Mouse (Mus musculus) myocyte (in vitro differentiated cells): ENCODE results near the gene Sipa1l2. TPM values are rescaled to one million over a fixed set of nuclear protein-coding genes. Genes with fewer than 3 reads are reported as not detected.

Source experiments
- H3K27me3 ChIP-seq: one replicate; pipeline ENCODE4 v1.6.1; 2011; ENCODE audit not compliant: control insufficient read depth, insufficient read depth, insufficient read length
- H3K36me3 ChIP-seq: one replicate; pipeline ENCODE4 v1.6.1; 2011; ENCODE audit not compliant: control insufficient read depth, insufficient read depth
- H3K4me2 ChIP-seq: one replicate; pipeline ENCODE4 v1.6.1; 2011; ENCODE audit warnings: low read depth, control low read depth
- H3K4me3 ChIP-seq: one replicate; pipeline ENCODE4 v1.5.1; 2011; ENCODE audit warnings: mild to moderate bottlenecking, control low read depth, moderate library complexity
- H3K79me2 ChIP-seq: one replicate; pipeline ENCODE4 v1.6.1; 2011; ENCODE audit not compliant: control insufficient read depth, insufficient read depth
- H3ac ChIP-seq: one replicate; pipeline ENCODE4 v1.6.1; 2011; ENCODE audit not compliant: control insufficient read depth, insufficient read length
- CEBPB ChIP-seq: IDR thresholded peaks from 2 replicates; pipeline ENCODE4 v1.6.1; 2011; ENCODE audit warnings: mild to moderate bottlenecking, moderate library complexity; ENCODE audit not compliant: poor library complexity, insufficient read depth, severe bottlenecking
- E2F4 ChIP-seq: IDR thresholded peaks from one replicate; pipeline ENCODE4 v1.6.1; 2011; ENCODE audit warnings: mild to moderate bottlenecking, control low read depth, moderate library complexity; ENCODE audit not compliant: insufficient read depth
- MAX ChIP-seq: IDR thresholded peaks from one replicate; pipeline ENCODE4 v1.6.1; 2011; ENCODE audit warnings: low read depth, mild to moderate bottlenecking, control low read depth
- MYOD1 ChIP-seq, 3 experiments: IDR thresholded peaks; one replicate each; pipeline ENCODE4 v1.6.1; 2011; ENCODE audit warnings: control low read depth in 2 of 3, low read depth in 2 of 3, mild to moderate bottlenecking in 2 of 3, moderate library complexity in 1 of 3; ENCODE audit not compliant: insufficient read length in 2 of 3, control insufficient read depth in 1 of 3
- MYOG ChIP-seq, 3 experiments: IDR thresholded peaks; one replicate each; pipeline ENCODE4 v1.6.1; 2011; ENCODE audit warnings: control low read depth in 2 of 3, low read depth in 2 of 3, mild to moderate bottlenecking in 2 of 3; ENCODE audit not compliant: insufficient read length in 2 of 3, control insufficient read depth in 1 of 3, insufficient read depth in 1 of 3
- POLR2A ChIP-seq: IDR thresholded peaks from one replicate; pipeline ENCODE4 v1.6.1; 2011; ENCODE audit warnings: low read depth, mild to moderate bottlenecking, control low read depth, moderate library complexity; ENCODE audit not compliant: insufficient read length
- POLR2AphosphoS2 ChIP-seq: IDR thresholded peaks from one replicate; pipeline ENCODE4 v1.6.1; 2011; ENCODE audit warnings: low read depth, control low read depth; ENCODE audit not compliant: insufficient read length
- REST ChIP-seq: IDR thresholded peaks from one replicate; pipeline ENCODE4 v1.6.1; 2011; ENCODE audit warnings: mild to moderate bottlenecking, control low read depth, moderate library complexity; ENCODE audit not compliant: insufficient read depth, insufficient read length
- SRF ChIP-seq: IDR thresholded peaks from one replicate; pipeline ENCODE4 v1.6.1; 2011; ENCODE audit warnings: low read depth; ENCODE audit not compliant: control insufficient read depth, insufficient read length
- TCF12 ChIP-seq: IDR thresholded peaks from one replicate; pipeline ENCODE4 v1.6.1; 2011; ENCODE audit warnings: mild to moderate bottlenecking, control low read depth; ENCODE audit not compliant: poor library complexity, insufficient read depth, severe bottlenecking
- TCF3 ChIP-seq: IDR thresholded peaks from one replicate; pipeline ENCODE4 v1.6.1; 2011; ENCODE audit warnings: low read depth, control low read depth; ENCODE audit not compliant: insufficient read length
- USF1 ChIP-seq: IDR thresholded peaks from one replicate; pipeline ENCODE4 v1.6.1; 2011; ENCODE audit warnings: low read depth, mild to moderate bottlenecking, control low read depth, moderate library complexity
- polyA plus RNA-seq: library from polyadenylated mRNA; unstranded; fragments of >200 nt; fragmentation: generic; extraction: Trizol; gene quantifications from one replicate; pipeline ENCODE4 v1.2.1, GENCODE M21; 2012; ENCODE audit warnings: missing spikeins

Sipa1l2 gene
- polyA plus RNA-seq, 1 experiment: 16.2 TPM

DNA sequence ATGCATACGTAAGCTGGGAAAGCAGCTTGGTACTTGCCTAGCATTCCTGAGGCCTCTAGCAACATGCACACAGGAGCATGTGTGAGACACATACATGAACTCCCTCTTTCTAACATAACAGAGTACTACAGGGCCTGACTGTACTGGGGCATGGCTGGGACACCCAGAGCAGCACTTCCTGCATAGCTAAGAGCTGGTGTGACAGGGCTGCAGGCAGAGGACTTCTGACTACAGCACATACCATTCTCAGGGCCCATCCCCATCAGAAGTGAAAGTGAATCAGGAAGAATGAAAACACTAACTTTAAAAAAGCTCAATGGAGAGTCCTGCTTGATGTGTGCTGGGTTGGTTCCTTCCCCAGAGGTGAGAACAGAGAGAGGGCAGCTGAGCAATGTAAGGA, 108.1 kb downstream of the Sipa1l2 start:
- Histone ChIP-seq H3ac (no peak overlapping the region), H3K36me3 (no peaks in the 10 kb centered on the region), H3K27me3 (no peaks in the 10 kb centered on the region), H3K4me3 (no peak overlapping the region), H3K4me2 (peak overlapping the region; percentile 2), H3K79me2 (no peaks in the 10 kb centered on the region)
- TF ChIP-seq USF1: no peak
- TF ChIP-seq POLR2AphosphoS2: no peak
- TF ChIP-seq MYOG (IDR thresholded peaks at IDR 0.05; ENCODE audit: control insufficient read depth in 1 of 3, insufficient read depth in 1 of 3, insufficient read length in 2 of 3, low read depth in 2 of 3): no peak
- no peak for TF ChIP-seq MYOD1 (IDR thresholded peaks at IDR 0.05; ENCODE audit: control insufficient read depth in 1 of 3, insufficient read length in 2 of 3, low read depth in 2 of 3)
- no peak for TF ChIP-seq SRF
- no peak for TF ChIP-seq E2F4
- TF ChIP-seq TCF3: no peak
- TF ChIP-seq POLR2A: no peak
- TF ChIP-seq CEBPB: no peak
- no peak for TF ChIP-seq TCF12
- no peak for TF ChIP-seq MAX
- TF ChIP-seq REST: no peak

GRCm38 (mm10) chr8:125460602-125461001, 109.0 kb downstream of the Sipa1l2 start:
- Histone ChIP-seq H3K4me2 (no peak overlapping the region), H3K36me3 (no peaks in the 10 kb centered on the region)

DNA sequence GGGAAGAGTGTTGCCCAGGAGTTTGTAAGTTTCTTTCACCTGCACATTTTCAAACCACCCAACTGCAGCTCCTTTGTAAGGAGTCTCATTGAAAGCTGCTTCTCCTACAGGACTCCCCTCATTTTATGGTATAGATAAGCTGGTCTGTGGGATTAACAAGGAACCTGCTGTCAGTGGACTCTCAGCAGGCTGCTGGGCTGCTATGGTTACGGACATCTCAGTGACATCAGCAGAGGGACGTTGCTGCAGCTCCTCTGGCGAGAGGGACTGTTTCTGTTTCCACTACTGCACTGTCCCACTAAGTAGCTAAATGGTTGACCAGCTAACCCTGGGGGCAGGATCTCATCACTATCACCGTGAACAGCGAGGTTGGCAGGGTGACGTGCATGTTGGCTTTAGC, 120.6 kb downstream of the Sipa1l2 start:
- H3K79me2 ChIP-seq: no peaks in the 10 kb centered on the region
- H3K4me2 ChIP-seq: no peak overlapping the region
- H3ac ChIP-seq: no peak overlapping the region
- no peaks in the 10 kb centered on the region for H3K36me3 ChIP-seq
- TF ChIP-seq REST (no peak), USF1 (no peak), POLR2AphosphoS2 (no peak), SRF (no peak), E2F4 (no peak)
- H3K4me3 ChIP-seq: no peak overlapping the region
- H3K27me3 ChIP-seq: no peaks in the 10 kb centered on the region

More at GRCm38 (mm10) chr8:125460602-125461001, 109.0 kb downstream of the Sipa1l2 start:
- TF ChIP-seq POLR2A (no peak), POLR2AphosphoS2 (no peak), MAX (no peak), TCF12 (no peak), CEBPB (no peak), SRF (no peak), USF1 (no peak), TCF3 (no peak), MYOG (IDR thresholded peaks at IDR 0.05; ENCODE audit: control insufficient read depth in 1 of 3, insufficient read depth in 1 of 3, insufficient read length in 2 of 3, low read depth in 2 of 3) (no peak), MYOD1 (IDR thresholded peaks at IDR 0.05; ENCODE audit: control insufficient read depth in 1 of 3, insufficient read length in 2 of 3, low read depth in 2 of 3) (no peak), E2F4 (no peak), REST (no peak)
- Histone ChIP-seq H3K79me2 (no peaks in the 10 kb centered on the region), H3K4me3 (no peak overlapping the region), H3ac (no peak overlapping the region), H3K27me3 (no peaks in the 10 kb centered on the region)

GRCm38 (mm10) chr8:125447543-125447942, 122.1 kb downstream of the Sipa1l2 start:
- Histone ChIP-seq H3K79me2 (no peaks in the 10 kb centered on the region), H3ac (no peak overlapping the region), H3K4me3 (no peak overlapping the region), H3K4me2 (no peak overlapping the region), H3K36me3 (no peaks in the 10 kb centered on the region), H3K27me3 (no peaks in the 10 kb centered on the region)
- no peak for TF ChIP-seq USF1
- TF ChIP-seq REST: no peak
- no peak for TF ChIP-seq POLR2AphosphoS2
- TF ChIP-seq POLR2A: no peak
- no peak for TF ChIP-seq TCF3
- TF ChIP-seq MAX: no peak
- no peak for TF ChIP-seq E2F4
- TF ChIP-seq TCF12: no peak
- TF ChIP-seq SRF: no peak
- TF ChIP-seq CEBPB: no peak
- no peak for TF ChIP-seq MYOD1 (IDR thresholded peaks at IDR 0.05; ENCODE audit: control insufficient read depth in 1 of 3, insufficient read length in 2 of 3, low read depth in 2 of 3)
- TF ChIP-seq MYOG (IDR thresholded peaks at IDR 0.05; ENCODE audit: control insufficient read depth in 1 of 3, insufficient read depth in 1 of 3, insufficient read length in 2 of 3, low read depth in 2 of 3): no peak

DNA sequence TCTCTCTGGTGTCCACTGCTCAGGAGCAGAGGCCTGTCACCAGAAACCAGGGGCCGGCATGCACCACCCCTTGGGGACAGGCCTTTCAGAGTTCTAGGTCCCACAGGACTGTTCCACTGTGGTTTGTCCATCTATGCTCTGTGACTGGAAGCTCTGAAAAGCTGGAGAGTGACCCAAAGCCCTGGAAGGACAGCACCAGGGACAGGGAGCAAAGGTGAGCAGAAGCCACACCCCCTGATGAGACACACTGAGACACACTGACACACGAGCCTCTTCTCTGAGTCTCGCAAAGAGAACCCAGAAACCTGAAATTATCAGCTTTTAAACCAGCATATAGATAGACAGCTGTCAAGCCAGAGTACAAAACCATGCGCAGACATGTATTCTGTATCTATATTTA, 123.4 kb downstream of the Sipa1l2 start:
- Histone ChIP-seq H3K27me3 (no peaks in the 10 kb centered on the region), H3K36me3 (no peaks in the 10 kb centered on the region), H3K4me3 (no peak overlapping the region)

More for the DNA sequence above, 123.4 kb downstream of the Sipa1l2 start:
- Histone ChIP-seq H3K4me2 (no peak overlapping the region), H3ac (no peak overlapping the region), H3K79me2 (no peaks in the 10 kb centered on the region)
- TF ChIP-seq TCF3: no peak
- TF ChIP-seq MYOD1 (IDR thresholded peaks at IDR 0.05; ENCODE audit: control insufficient read depth in 1 of 3, insufficient read length in 2 of 3, low read depth in 2 of 3): no peak
- no peak for TF ChIP-seq MAX
- TF ChIP-seq CEBPB: no peak
- TF ChIP-seq POLR2A: no peak
- TF ChIP-seq POLR2AphosphoS2: no peak
- no peak for TF ChIP-seq TCF12
- no peak for TF ChIP-seq MYOG (IDR thresholded peaks at IDR 0.05; ENCODE audit: control insufficient read depth in 1 of 3, insufficient read depth in 1 of 3, insufficient read length in 2 of 3, low read depth in 2 of 3)
